ENCODE assay signal across 20 mouse cellular contexts in the genomic region with DNA sequence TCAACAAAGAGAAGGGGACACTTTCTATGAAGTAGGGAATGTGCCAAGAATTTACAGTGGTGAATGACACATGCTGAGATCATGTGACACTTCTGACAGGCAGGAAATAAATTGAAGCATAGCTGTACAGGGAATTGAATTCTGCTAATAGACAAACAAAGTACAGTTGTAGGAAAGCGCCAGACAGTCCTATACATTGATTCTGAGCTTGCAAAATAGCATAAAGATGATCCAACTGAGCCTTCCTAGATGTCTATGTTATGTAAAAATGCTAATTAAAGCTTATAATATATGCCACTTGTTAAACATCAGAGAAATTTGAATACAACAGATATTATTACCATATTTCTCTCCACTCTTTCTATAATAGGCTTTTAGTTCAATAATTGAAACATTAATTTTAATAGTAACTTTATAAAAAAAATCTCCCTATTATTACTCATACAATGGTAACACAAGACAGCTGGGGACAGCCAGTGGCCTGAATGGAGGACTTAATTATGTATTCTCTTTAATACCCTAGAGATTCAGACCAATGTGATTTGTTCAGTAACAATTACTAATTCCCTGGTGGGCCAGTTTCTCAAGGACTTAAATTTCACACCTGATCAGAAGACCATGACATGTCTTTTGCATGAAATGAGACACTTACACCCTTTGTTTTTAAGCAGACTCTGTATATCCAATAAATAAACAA.
"Had no signal": no experiment of that assay in that cellular context is flagged by ENCODE, and none has a peak within 500 bp of the region (broad histone marks: within the 10 kb centered on the region; RNA-seq: fewer than 3 reads in every experiment).

No protein-coding gene starts in this region.

- H3K27me3 ChIP-seq: limb, embryonic 13.5 days; liver, embryonic 12.5 days; liver, embryonic 15.5 days; neural tube, embryonic 12.5 days; stomach, embryonic 15.5 days had no signal

- H3K27ac ChIP-seq: limb, embryonic 10.5 days; limb, embryonic 13.5 days; liver, embryonic 12.5 days; liver, embryonic 15.5 days; neural tube, embryonic 12.5 days; stomach, embryonic 15.5 days had no signal

- H3K9ac ChIP-seq: limb, embryonic 13.5 days; liver, embryonic 12.5 days; liver, embryonic 15.5 days; neural tube, embryonic 12.5 days; stomach, embryonic 15.5 days had no signal

- H3K9me3 ChIP-seq: limb, embryonic 10.5 days; limb, embryonic 13.5 days; liver, embryonic 12.5 days; liver, embryonic 15.5 days; neural tube, embryonic 12.5 days; stomach, embryonic 15.5 days had no signal

- ATAC-seq: inflammation-experienced regulatory T-cells, adult 6 months; intestine, embryonic 16.5 days; liver, embryonic 12.5 days had no signal

- H3K4me2 ChIP-seq: limb, embryonic 13.5 days; liver, embryonic 12.5 days; liver, embryonic 15.5 days; neural tube, embryonic 12.5 days; stomach, embryonic 15.5 days had no signal

- H3K4me1 ChIP-seq: limb, embryonic 10.5 days; limb, embryonic 13.5 days; liver, embryonic 12.5 days; liver, embryonic 15.5 days; neural tube, embryonic 12.5 days; stomach, embryonic 15.5 days had no signal

- H3K36me3 ChIP-seq: limb, embryonic 10.5 days; limb, embryonic 13.5 days; liver, embryonic 12.5 days; liver, embryonic 15.5 days; neural tube, embryonic 12.5 days; stomach, embryonic 15.5 days had no signal

- H3K4me3 ChIP-seq: limb, embryonic 10.5 days; limb, embryonic 13.5 days; liver, embryonic 12.5 days; liver, embryonic 15.5 days; neural tube, embryonic 12.5 days; stomach, embryonic 15.5 days had no signal

- DNase-seq: kidney, adult 18-20 months; kidney, adult 9 months; kidney, postnatal 14 days; kidney, postnatal 4 days; liver; lung, adult 2 months; lung, postnatal 14 days; lung, postnatal 4 days; retina, postnatal 1 day; right cerebral cortex, postnatal 25 days; spleen, adult 18-20 months; thymus, postnatal 25 days had no signal
